16 mouse cellular contexts compared by ENCODE assay signal in genomic region chr9:71515862-71516261, GRCm38 (mm10). TPM values are rescaled to one million over a fixed set of nuclear protein-coding genes. Genes with fewer than 3 reads are reported as not detected.
DNase-seq lines count a peak whose midpoint lies in the region; ATAC-seq and TF ChIP-seq lines count a peak whose summit lies in the region.
"Had no signal": no experiment of that assay in that cellular context is flagged by ENCODE, and none has a peak within 500 bp of the region (broad histone marks: within the 10 kb centered on the region; RNA-seq: fewer than 3 reads in every experiment).

No protein-coding gene starts in this region.

- no peak; the same call in 1 of the 2 replicates for TF ChIP-seq RAD21 in MEL (IDR thresholded peaks at IDR 0.05; ENCODE audit: low read depth, low read length)

- peak; percentile 82 for DNase-seq in kidney, adult 2 months
- DNase-seq in MEL (ENCODE audit: low read depth, low spot score), result peak; percentile 14
- DNase-seq in kidney, postnatal 14 days, result peak; percentile 61
- no peak for DNase-seq in cerebellum, postnatal 25 days
- DNase-seq: adrenal gland, postnatal 25 days; cerebellum, adult 9-10 months; thymus, postnatal 25 days had no signal

- no peaks in the 10 kb centered on the region for H3K9me3 ChIP-seq in kidney, embryonic 15.5 days (replicated peaks)
- no peaks in the 10 kb centered on the region for H3K9me3 ChIP-seq in E14TG2a.4 (ENCODE audit: low read length)
- H3K9me3 ChIP-seq in MEL (replicated peaks; ENCODE audit: insufficient read depth, low read length), result no peaks in the 10 kb centered on the region
- H3K9me3 ChIP-seq: forebrain, embryonic 15.5 days; hindbrain, embryonic 10.5 days; midbrain, embryonic 15.5 days had no signal

- no peaks in the 10 kb centered on the region for H3K27me3 ChIP-seq in kidney, adult 2 months (replicated peaks; ENCODE audit: control insufficient read depth, insufficient read depth, low read length)
- H3K27me3 ChIP-seq in kidney, embryonic 15.5 days, result no peaks in the 10 kb centered on the region
- no peaks in the 10 kb centered on the region for H3K27me3 ChIP-seq in E14TG2a.4 (ENCODE audit: insufficient read depth, low read length)
- H3K27me3 ChIP-seq in MEL (ENCODE audit: control insufficient read depth in 1 of 2, insufficient read depth in 2 of 2, low read length in 2 of 2), result peaks cover 3 to 10% of the 10 kb centered on the region in 2 experiments; a peak in 3 of 4 replicates
- H3K27me3 ChIP-seq: forebrain, embryonic 15.5 days; midbrain, embryonic 15.5 days had no signal

- H3K79me2 ChIP-seq in MEL (ENCODE audit: control insufficient read depth, insufficient read depth, low read length, poor library complexity), result no peaks in the 10 kb centered on the region

- H3K4me3 ChIP-seq in kidney, adult 2 months (ENCODE audit: insufficient read depth, low read depth, low read length), result no peak overlapping the region
- H3K4me3 ChIP-seq in kidney, embryonic 15.5 days (replicated peaks), result no peak overlapping the region
- H3K4me3 ChIP-seq in E14TG2a.4 (replicated peaks; ENCODE audit: low read length) (no peak overlapping the region), MEL (ENCODE audit: control insufficient read depth in 1 of 2, insufficient read depth in 1 of 2, low read depth in 2 of 2, low read length in 2 of 2) (no peak overlapping the region)
- H3K4me3 ChIP-seq: erythroblast, embryonic 14.5 days; forebrain, embryonic 15.5 days; hindbrain, embryonic 10.5 days; midbrain, embryonic 15.5 days had no signal

- H3K27ac ChIP-seq in kidney, adult 2 months (ENCODE audit: insufficient read depth, low read depth, low read length), result no peak overlapping the region
- H3K27ac ChIP-seq in kidney, embryonic 15.5 days, result no peak overlapping the region
- H3K27ac ChIP-seq in MEL (ENCODE audit: control insufficient read depth, low read depth, low read length), result no peak overlapping the region
- H3K27ac ChIP-seq: forebrain, embryonic 15.5 days; hindbrain, embryonic 10.5 days; midbrain, embryonic 15.5 days had no signal

- 79% methylated on average over 4 of the region's 4 CpGs for WGBS in kidney, adult 2 months
- WGBS in kidney, embryonic 15.5 days, result 93% methylated on average over 4 of the region's 4 CpGs

- H3K9ac ChIP-seq in kidney, embryonic 15.5 days, result no peak overlapping the region
- no peak overlapping the region for H3K9ac ChIP-seq in MEL (ENCODE audit: control insufficient read depth, low read depth, low read length, poor library complexity, severe bottlenecking)
- H3K9ac ChIP-seq: forebrain, embryonic 15.5 days; midbrain, embryonic 15.5 days had no signal

- TF ChIP-seq EP300 in MEL (IDR thresholded peaks at IDR 0.05; ENCODE audit: low read depth in 1 of 2, low read length in 2 of 2), result no peak

- ATAC-seq in kidney, embryonic 15.5 days (replicated peaks; ENCODE audit: low FRiP score), result no peak
- no peak for ATAC-seq in megakaryocyte, adult 5-6 weeks (ENCODE audit: poor library complexity, severe bottlenecking)
- ATAC-seq: forebrain, embryonic 15.5 days; inflammation-experienced regulatory T-cells, adult 6 months; midbrain, embryonic 15.5 days had no signal

- H3K4me1 ChIP-seq in kidney, adult 2 months (ENCODE audit: control insufficient read depth, insufficient read depth, low read length), result no peaks in the 10 kb centered on the region
- 0 out of 2 replicates have a peak, but pooled peaks cover 9% of the 10 kb centered on the region for H3K4me1 ChIP-seq in kidney, embryonic 15.5 days
- H3K4me1 ChIP-seq in E14TG2a.4 (replicated peaks; ENCODE audit: low read depth, low read length) (peaks cover 12% of the 10 kb centered on the region), MEL (ENCODE audit: control insufficient read depth in 1 of 2, insufficient read depth in 2 of 2, low read length in 2 of 2) (no peaks in the 10 kb centered on the region)
- H3K4me1 ChIP-seq: forebrain, embryonic 15.5 days; hindbrain, embryonic 10.5 days; midbrain, embryonic 15.5 days had no signal

- no peak overlapping the region for H3K4me2 ChIP-seq in kidney, embryonic 15.5 days
- H3K4me2 ChIP-seq: forebrain, embryonic 15.5 days; heart, embryonic 11.5 days; midbrain, embryonic 15.5 days had no signal

- TF ChIP-seq CTCF in kidney, adult 2 months (conservative IDR thresholded peaks at IDR 0.05; ENCODE audit: insufficient read depth, insufficient read length, low read depth, low read length), result no peak; the same call in 1 of the 2 replicates
- TF ChIP-seq CTCF in E14TG2a.4 (conservative IDR thresholded peaks at IDR 0.05; ENCODE audit: low read length) (peak; percentile 55), MEL (IDR thresholded peaks at IDR 0.05 in 2 of 3, conservative IDR thresholded peaks at IDR 0.05 in 1 of 3; ENCODE audit: control insufficient read depth in 1 of 3, insufficient read depth in 1 of 3, low read depth in 2 of 3, low read length in 3 of 3, poor library complexity in 1 of 3, severe bottlenecking in 1 of 3) (peak; percentile 25 to 43 (median 37); a peak in 5 of 6 replicates)

- no peaks in the 10 kb centered on the region for H3K36me3 ChIP-seq in kidney, adult 2 months (ENCODE audit: control insufficient read depth, insufficient read depth, low read length)
- H3K36me3 ChIP-seq in kidney, embryonic 15.5 days, result no peaks in the 10 kb centered on the region
- H3K36me3 ChIP-seq in E14TG2a.4 (ENCODE audit: insufficient read depth, low read length) (no peaks in the 10 kb centered on the region), MEL (ENCODE audit: control insufficient read depth in 1 of 2, insufficient read depth in 2 of 2, low read length in 2 of 2) (peaks cover 0 to 2% of the 10 kb centered on the region in 2 experiments; a peak in 1 of 4 replicates)
- H3K36me3 ChIP-seq: forebrain, embryonic 15.5 days; hindbrain, embryonic 10.5 days; midbrain, embryonic 15.5 days had no signal

- no peak for TF ChIP-seq POLR2A in kidney, adult 2 months (IDR thresholded peaks at IDR 0.05; ENCODE audit: low read depth, low read length)
- TF ChIP-seq POLR2A in MEL (IDR thresholded peaks at IDR 0.05; ENCODE audit: control insufficient read depth in 1 of 2, insufficient read depth in 1 of 2, low read depth in 1 of 2, low read length in 2 of 2, poor library complexity in 1 of 2), result no peak

TF ChIP-seq in MEL, 35 proteins besides CTCF, POLR2A, EP300 and RAD21:
- TF ChIP-seq SMC3 (IDR thresholded peaks at IDR 0.05; ENCODE audit: low read depth, low read length) (peak; percentile 8; the same call in 1 of the 2 replicates), HCFC1 (IDR thresholded peaks at IDR 0.05; ENCODE audit: low read depth, low read length) (no peak), MAFK (IDR thresholded peaks at IDR 0.05; ENCODE audit: borderline replicate concordance, low read depth, low read length) (no peak)
TF ChIP-seq in MEL: peak in this region for 1.

RNA-seq across cellular contexts. Expression of gene Polr2m, which starts 30.1 kb away (rescaled TPM):
- 260 and 520 TPM in 2 replicates for polyA plus RNA-seq in kidney, adult 2 months (2012; rRNA removed)
- polyA plus RNA-seq in kidney, embryonic 15.5 days (2015; fragmentation: Nextera tagmentation; extraction: Ambion mirVana), result 477 and 481 TPM in 2 replicates
- 146 and 155 TPM in 2 replicates for total RNA-seq in MEL (2012; rRNA removed)
- 100 to 1,000 TPM; 217 to 624 TPM for polyA plus RNA-seq in MEL (2012; ENCODE audit: insufficient read depth in 1 of 2, insufficient read length in 2 of 2, low read depth in 1 of 2, low replicate concordance in 2 of 2, missing spikeins in 1 of 2)
- 62.7 and 63.7 TPM in 2 replicates for total RNA-seq in megakaryocyte, adult 5-6 weeks (2015)
- 92.6 and 107 TPM in 2 replicates for total RNA-seq in megakaryocyte, adult 5-6 weeks (2017)

Comparison
In these comparisons a context has a peak if more than half of its experiments do, and no peak if none do; other contexts are left out.
1. DNase-seq: peak in kidney, adult 2 months (single experiment), MEL (single experiment) and kidney, postnatal 14 days (single experiment); none in cerebellum, postnatal 25 days (0 of 2).